Mouse (Mus musculus) forebrain, embryonic 10.5 days (tissue): ENCODE measurements at regions not wholly inside any gene's neighbourhood (a gene's known extent, or its start where the extent isn't known, plus 50 kb on each side); places are given as distances from the start of the nearest gene placed in this dataset.

ENCODE experiments used
- DNase-seq: peaks from one replicate; pipeline ENCODE4 v3.0.0-alpha.2; 2017; ENCODE audit warnings: low spot score; ENCODE audit errors: extremely low spot score
- H3K27ac ChIP-seq: fragments of 300-500 bp; sonication (generic); 2 replicates; pipeline ENCODE4 v1.5.1; 2016; ENCODE audit warnings: mild to moderate bottlenecking
- H3K27me3 ChIP-seq: fragments of 300-500 bp; sonication (generic); 2 replicates; pipeline ENCODE4 v1.6.1; 2016; ENCODE audit warnings: mild to moderate bottlenecking; ENCODE audit not compliant: poor library complexity, severe bottlenecking
- H3K36me3 ChIP-seq: fragments of 300-500 bp; sonication (generic); replicated peaks from 2 replicates; pipeline ENCODE4 v1.6.1; 2016; ENCODE audit warnings: mild to moderate bottlenecking, moderate library complexity
- H3K4me1 ChIP-seq: fragments of 300-500 bp; sonication (generic); 2 replicates; pipeline ENCODE4 v1.6.1; 2016
- H3K4me3 ChIP-seq: fragments of 300-500 bp; sonication (generic); 2 replicates; pipeline ENCODE4 v1.5.1; 2016; ENCODE audit warnings: mild to moderate bottlenecking, moderate library complexity
- H3K9me3 ChIP-seq: fragments of 300-500 bp; sonication (generic); 2 replicates; pipeline ENCODE4 v1.6.1; 2016; ENCODE audit warnings: mild to moderate bottlenecking, moderate library complexity
- whole genome bisulfite sequencing: fragments of 180-500 bp; shearing (Covaris S2); methylation state at CpG from one replicate; pipeline ENCODE4 v1.1.7; 2016; 5-methylcytosine and 5-hydroxymethylcytosine counted together

- Histone ChIP-seq H3K27me3 (no peaks in the 10 kb centered on the region), H3K4me1 (0 out of 2 replicates have a peak, but pooled peaks cover 4% of the 10 kb centered on the region), H3K27ac (no peak overlapping the region), H3K4me3 (no peak overlapping the region), H3K36me3 (no peaks in the 10 kb centered on the region), H3K9me3 (no peaks in the 10 kb centered on the region)
- WGBS: 65% methylated on average over 14 of the region's 14 CpGs
- no peak for DNase-seq
Measured at GRCm38 (mm10) chr1:166794622-166795244, 113.1 kb upstream of the Fmo9 start.

- H3K4me3 ChIP-seq: no peak overlapping the region
- no peaks in the 10 kb centered on the region for H3K36me3 ChIP-seq
- H3K27ac ChIP-seq: no peak overlapping the region
- WGBS: 88% methylated on average over 4 of the region's 4 CpGs
- H3K9me3 ChIP-seq: no peaks in the 10 kb centered on the region
- H3K27me3 ChIP-seq: no peaks in the 10 kb centered on the region
- no peak for DNase-seq
- H3K4me1 ChIP-seq: 0 out of 2 replicates have a peak, but pooled peaks cover 4% of the 10 kb centered on the region
Measured at GRCm38 (mm10) chr1:166795613-166796012, 114.0 kb upstream of the Fmo9 start.

DNA sequence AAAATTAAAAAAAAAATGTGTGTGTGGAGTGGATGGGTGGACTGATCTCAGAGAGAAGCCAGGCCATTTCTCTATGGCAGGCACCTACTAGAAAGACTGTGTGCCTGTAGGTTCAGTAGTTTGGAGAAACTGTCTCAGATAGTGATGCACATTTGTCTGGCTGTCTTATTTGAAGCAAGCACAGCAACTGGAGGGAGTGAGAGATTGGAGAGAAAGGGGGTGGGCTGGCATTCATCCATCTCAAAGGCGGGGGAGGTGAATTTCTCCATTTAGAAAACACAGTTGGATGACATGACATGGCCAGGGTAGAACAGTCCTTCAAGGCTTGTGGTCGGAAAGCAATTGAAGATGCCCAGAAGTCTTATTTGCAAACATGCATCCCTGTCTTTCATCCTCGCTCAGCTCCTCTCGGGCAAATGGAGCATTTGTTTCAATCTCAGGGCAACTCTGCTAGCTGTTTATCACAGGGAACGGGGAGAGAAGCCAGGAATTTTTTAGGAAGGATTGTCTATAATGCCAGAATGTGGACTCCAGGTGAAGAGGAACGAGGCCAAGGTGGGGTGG lies 114.8 kb upstream of the Fmo9 start:
- Histone ChIP-seq H3K36me3 (no peaks in the 10 kb centered on the region), H3K9me3 (no peaks in the 10 kb centered on the region), H3K4me1 (0 out of 2 replicates have a peak, but pooled peaks cover 7% of the 10 kb centered on the region), H3K27ac (no peak overlapping the region), H3K27me3 (no peaks in the 10 kb centered on the region), H3K4me3 (no peak overlapping the region)
- 77% methylated on average over 6 of the region's 6 CpGs for WGBS
- no peak for DNase-seq

- DNase-seq: no peak
- Histone ChIP-seq H3K27ac (no peak overlapping the region), H3K4me1 (0 out of 2 replicates have a peak, but pooled peaks cover 7% of the 10 kb centered on the region), H3K27me3 (no peaks in the 10 kb centered on the region), H3K4me3 (no peak overlapping the region), H3K36me3 (no peaks in the 10 kb centered on the region), H3K9me3 (no peaks in the 10 kb centered on the region)
- 71% methylated on average over 4 of the region's 4 CpGs for WGBS
Measured at GRCm38 (mm10) chr1:166796931-166797330, 115.3 kb upstream of the Fmo9 start.

DNA sequence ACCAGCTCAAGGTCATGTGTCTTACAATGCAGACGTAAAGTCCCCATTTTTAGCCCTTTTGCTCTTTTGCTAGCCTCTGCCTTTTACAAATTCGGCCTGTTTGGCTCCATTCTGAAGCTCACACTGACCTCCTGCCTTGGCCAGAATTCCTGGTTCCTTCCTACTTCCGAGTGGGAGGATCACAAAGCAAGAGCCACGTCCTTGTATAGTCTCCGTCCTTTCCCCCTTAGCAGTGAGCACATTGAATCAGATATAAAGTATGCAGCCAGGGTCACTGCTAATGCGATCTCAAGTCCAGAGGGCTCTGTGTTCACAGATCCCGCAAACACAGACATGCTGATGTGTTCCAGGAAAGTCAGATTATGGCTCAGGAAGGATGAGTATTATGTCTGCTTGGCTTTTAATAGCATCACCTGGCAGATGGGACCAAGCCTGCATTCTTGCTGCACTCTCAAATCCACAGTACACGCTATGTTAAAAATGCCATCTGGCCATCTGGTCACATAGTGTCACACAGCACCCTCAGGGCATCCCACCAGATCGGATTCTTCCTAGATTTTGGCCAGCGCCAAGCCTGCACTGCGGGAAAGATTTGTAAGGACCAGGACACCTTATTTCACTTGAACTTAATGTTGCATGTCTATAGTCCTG lies 119.4 kb upstream of the Fmo9 start:
- no peaks in the 10 kb centered on the region for H3K9me3 ChIP-seq
- H3K27ac ChIP-seq: no peak overlapping the region
- no peak for DNase-seq
- no peaks in the 10 kb centered on the region for H3K36me3 ChIP-seq
- no peak overlapping the region for H3K4me3 ChIP-seq
- WGBS: 87% methylated on average over 11 of the region's 11 CpGs
- 0 out of 2 replicates have a peak, but pooled peaks cover 7% of the 10 kb centered on the region for H3K4me1 ChIP-seq
- no peaks in the 10 kb centered on the region for H3K27me3 ChIP-seq

- Histone ChIP-seq H3K4me1 (0 out of 2 replicates have a peak, but pooled peaks cover 3% of the 10 kb centered on the region), H3K36me3 (no peaks in the 10 kb centered on the region), H3K4me3 (no peak overlapping the region), H3K27ac (no peak overlapping the region), H3K27me3 (no peaks in the 10 kb centered on the region), H3K9me3 (no peaks in the 10 kb centered on the region)
- WGBS: 68% methylated on average over 4 of the region's 4 CpGs
- DNase-seq: no peak
Measured at GRCm38 (mm10) chr1:166801929-166802328, 120.3 kb upstream of the Fmo9 start.

DNA sequence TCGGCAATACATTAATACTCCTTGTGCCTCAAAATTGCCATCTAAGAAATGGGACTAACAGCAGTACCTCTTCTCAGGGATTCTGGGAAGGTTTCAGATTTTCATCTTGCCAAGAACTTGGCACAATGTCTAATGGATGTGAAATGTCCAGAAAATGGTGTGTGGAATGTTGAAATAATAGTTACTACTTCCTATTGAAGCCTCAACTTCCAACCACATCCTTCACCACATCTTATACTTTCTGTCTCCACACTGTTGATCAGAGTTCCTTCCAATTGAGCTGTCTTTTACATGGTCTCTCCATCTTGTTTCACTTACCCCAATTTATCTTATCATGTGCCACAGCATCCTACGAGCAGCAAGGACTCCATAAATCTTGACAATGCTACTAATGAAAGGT lies 122.3 kb upstream of the Fmo9 start:
- 86% methylated on average over 2 of the region's 2 CpGs for WGBS
- Histone ChIP-seq H3K27me3 (no peaks in the 10 kb centered on the region), H3K4me3 (no peak overlapping the region), H3K9me3 (no peaks in the 10 kb centered on the region), H3K27ac (no peak overlapping the region), H3K4me1 (0 out of 2 replicates have a peak, but pooled peaks cover 3% of the 10 kb centered on the region), H3K36me3 (no peaks in the 10 kb centered on the region)
- DNase-seq: no peak

GRCm38 (mm10) chr1:166804333-166804732 lies 122.7 kb upstream of the Fmo9 start:
- Histone ChIP-seq H3K4me3 (no peak overlapping the region), H3K4me1 (0 out of 2 replicates have a peak, but pooled peaks cover 3% of the 10 kb centered on the region), H3K36me3 (no peaks in the 10 kb centered on the region), H3K27ac (no peak overlapping the region), H3K27me3 (no peaks in the 10 kb centered on the region), H3K9me3 (no peaks in the 10 kb centered on the region)
- WGBS: 95% methylated on average over 1 of the region's 1 CpGs
- DNase-seq: no peak

GRCm38 (mm10) chr1:166807163-166807945 lies 125.7 kb upstream of the Fmo9 start:
- WGBS: 81% methylated on average over 7 of the region's 7 CpGs
- Histone ChIP-seq H3K9me3 (no peaks in the 10 kb centered on the region), H3K27me3 (no peaks in the 10 kb centered on the region), H3K36me3 (no peaks in the 10 kb centered on the region), H3K4me3 (no peak overlapping the region), H3K4me1 (no peaks in the 10 kb centered on the region), H3K27ac (no peak overlapping the region)
- no peak for DNase-seq

DNA sequence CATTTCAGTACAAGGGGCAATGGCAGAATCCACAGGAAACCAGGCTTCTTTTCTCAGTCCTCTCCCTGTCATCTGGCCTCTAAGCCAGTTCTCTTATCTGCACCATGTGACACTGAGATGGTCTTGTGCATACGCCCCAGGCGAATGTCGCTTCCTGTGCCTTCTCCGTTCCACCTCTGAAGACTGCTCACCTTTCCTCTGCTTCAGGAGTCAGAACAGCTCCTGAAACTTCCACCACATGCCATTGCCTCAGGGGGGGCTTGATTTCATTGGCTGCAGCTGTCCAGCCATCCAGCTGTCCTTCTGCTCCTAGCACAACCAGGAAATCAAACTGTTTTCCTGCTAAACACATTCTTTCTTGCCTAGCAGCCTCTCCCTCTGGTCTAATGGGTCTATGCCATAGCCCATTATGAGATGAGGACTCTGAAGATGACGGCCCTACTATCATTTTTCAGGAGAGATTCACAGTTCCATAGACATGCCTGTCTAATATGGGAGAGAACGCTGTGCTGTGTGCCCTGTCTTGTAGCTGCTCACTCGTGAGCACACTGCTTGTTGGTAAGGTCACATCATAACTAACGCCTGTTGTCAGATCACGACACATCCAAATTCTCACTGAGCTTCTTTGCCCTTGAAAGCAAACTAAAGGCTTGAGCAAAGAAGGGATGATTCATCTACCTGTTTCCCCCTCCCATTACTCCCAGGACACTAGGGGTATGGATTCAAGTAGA lies 129.9 kb upstream of the Fmo9 start:
- WGBS: 85% methylated on average over 9 of the region's 9 CpGs
- no peaks in the 10 kb centered on the region for H3K36me3 ChIP-seq

GRCm38 (mm10) chr1:166812072-166812461 lies 130.4 kb upstream of the Fmo9 start:
- DNase-seq: no peak
- H3K36me3 ChIP-seq: no peaks in the 10 kb centered on the region

More for the DNA sequence above, 129.9 kb upstream of the Fmo9 start:
- Histone ChIP-seq H3K27ac (no peak overlapping the region), H3K9me3 (no peaks in the 10 kb centered on the region), H3K4me1 (no peaks in the 10 kb centered on the region), H3K27me3 (no peaks in the 10 kb centered on the region), H3K4me3 (no peak overlapping the region)
- DNase-seq: no peak

GRCm38 (mm10) chr1:166812920-166813439 lies 131.3 kb upstream of the Fmo9 start:
- H3K4me1 ChIP-seq: no peaks in the 10 kb centered on the region
- 85% methylated on average over 7 of the region's 7 CpGs for WGBS

More at GRCm38 (mm10) chr1:166812072-166812461, 130.4 kb upstream of the Fmo9 start:
- Histone ChIP-seq H3K27me3 (no peaks in the 10 kb centered on the region), H3K4me1 (no peaks in the 10 kb centered on the region), H3K4me3 (no peak overlapping the region), H3K9me3 (no peaks in the 10 kb centered on the region), H3K27ac (no peak overlapping the region)
- 92% methylated on average over 7 of the region's 7 CpGs for WGBS

More at GRCm38 (mm10) chr1:166812920-166813439, 131.3 kb upstream of the Fmo9 start:
- Histone ChIP-seq H3K36me3 (no peaks in the 10 kb centered on the region), H3K4me3 (no peak overlapping the region), H3K9me3 (no peaks in the 10 kb centered on the region), H3K27me3 (no peaks in the 10 kb centered on the region), H3K27ac (no peak overlapping the region)
- DNase-seq: no peak
